ENCODE assay signal across 15 mouse cellular contexts in genomic region chr5:69756360-69756759, GRCm38 (mm10).
DNase-seq lines count a peak whose midpoint lies in the region; ATAC-seq lines count a peak whose summit lies in the region.
"Had no signal": no experiment of that assay in that cellular context is flagged by ENCODE, and none has a peak within 500 bp of the region (broad histone marks: within the 10 kb centered on the region; RNA-seq: fewer than 3 reads in every experiment).

No protein-coding gene starts in this region.

- no peaks in the 10 kb centered on the region for H3K9me3 ChIP-seq in forebrain, embryonic 13.5 days (replicated peaks)
- H3K9me3 ChIP-seq in forebrain, embryonic 12.5 days: no peaks in the 10 kb centered on the region
- H3K9me3 ChIP-seq: embryonic facial prominence, embryonic 15.5 days; liver, embryonic 13.5 days had no signal

- DNase-seq in layer of hippocampus, postnatal 10 days (ENCODE audit: low spot score in 2 of 2): peak; percentile 5 to 13
- DNase-seq in layer of hippocampus, adult 8-10 months (ENCODE audit: low spot score in 2 of 2): no peak
- peak; percentile 2 for DNase-seq in right cerebral cortex, adult 18-20 months
- no peak for DNase-seq in right cerebral cortex, postnatal 4 days
- DNase-seq in ovary, adult 18-20 months (ENCODE audit: low spot score): no peak
- DNase-seq: cerebellum, adult 11 months; liver, embryonic 13.5 days; thymus, postnatal 36 days had no signal

- H3K4me1 ChIP-seq in forebrain, embryonic 13.5 days: peaks cover 6% of the 10 kb centered on the region; the same call in 1 of the 2 replicates
- peaks cover 3% of the 10 kb centered on the region; the same call in 1 of the 2 replicates for H3K4me1 ChIP-seq in forebrain, embryonic 12.5 days
- H3K4me1 ChIP-seq: embryonic facial prominence, embryonic 15.5 days; liver, embryonic 13.5 days had no signal

- no peaks in the 10 kb centered on the region for H3K27me3 ChIP-seq in forebrain, embryonic 13.5 days
- no peaks in the 10 kb centered on the region for H3K27me3 ChIP-seq in forebrain, embryonic 12.5 days
- H3K27me3 ChIP-seq: embryonic facial prominence, embryonic 15.5 days; liver, embryonic 13.5 days had no signal

- H3K4me3 ChIP-seq in forebrain, embryonic 13.5 days: no peak overlapping the region
- H3K4me3 ChIP-seq in forebrain, embryonic 12.5 days (replicated peaks): no peak overlapping the region
- H3K4me3 ChIP-seq: embryonic facial prominence, embryonic 15.5 days; liver, embryonic 13.5 days; myocyte had no signal

- no peak overlapping the region for H3K27ac ChIP-seq in forebrain, embryonic 13.5 days
- no peak overlapping the region for H3K27ac ChIP-seq in forebrain, embryonic 12.5 days
- H3K27ac ChIP-seq: embryonic facial prominence, embryonic 15.5 days; kidney, postnatal 0 days; liver, embryonic 13.5 days had no signal

- H3K9ac ChIP-seq in forebrain, embryonic 13.5 days: no peak overlapping the region
- no peak overlapping the region for H3K9ac ChIP-seq in forebrain, embryonic 12.5 days
- H3K9ac ChIP-seq: embryonic facial prominence, embryonic 15.5 days; liver, embryonic 13.5 days had no signal

- WGBS in forebrain, embryonic 13.5 days: 17% methylated on average over 1 of the region's 1 CpGs
- WGBS in forebrain, embryonic 12.5 days: 16% methylated on average over 1 of the region's 1 CpGs

- H3K36me3 ChIP-seq in forebrain, embryonic 13.5 days (ENCODE audit: poor library complexity, severe bottlenecking): no peaks in the 10 kb centered on the region
- H3K36me3 ChIP-seq in forebrain, embryonic 12.5 days (replicated peaks): no peaks in the 10 kb centered on the region
- H3K36me3 ChIP-seq: embryonic facial prominence, embryonic 15.5 days; liver, embryonic 13.5 days had no signal

- peak; percentile 71; the same call in 1 of the 2 replicates for ATAC-seq in forebrain, embryonic 13.5 days
- ATAC-seq in forebrain, embryonic 12.5 days (ENCODE audit: low FRiP score): no peak
- ATAC-seq: activated CD4-positive, CD25-positive, alpha-beta regulatory T cell, adult 4 months; intestine, postnatal 0 days had no signal

- H3K4me2 ChIP-seq in forebrain, embryonic 13.5 days: no peak overlapping the region
- no peak overlapping the region for H3K4me2 ChIP-seq in forebrain, embryonic 12.5 days
- H3K4me2 ChIP-seq: embryonic facial prominence, embryonic 15.5 days; liver, embryonic 13.5 days had no signal

Comparison
In these comparisons a context has a peak if more than half of its experiments do, and no peak if none do; other contexts are left out.
1. DNase-seq: peak in layer of hippocampus, postnatal 10 days (2 of 2) and right cerebral cortex, adult 18-20 months (single experiment); none in layer of hippocampus, adult 8-10 months (0 of 2), right cerebral cortex, postnatal 4 days (single experiment) and ovary, adult 18-20 months (single experiment).